Mouse (Mus musculus) liver, embryonic 15.5 days (tissue): ENCODE data around the gene Col9a3. TPM values are rescaled to one million over a fixed set of nuclear protein-coding genes. Genes with fewer than 3 reads are reported as not detected.
A peak's percentile ranks its signal among the peaks of the same experiment; 100 is the strongest.

ENCODE experiments used
- ATAC-seq: fragments of 200-750 bp; cut with Nextera tagmentation; 2 replicates; pipeline ENCODE4 v1.8.0; 2017; ENCODE audit warnings: moderate number of reproducible peaks, mild to moderate bottlenecking, moderate library complexity; ENCODE audit not compliant: insufficient read depth
- H3K27ac ChIP-seq: fragments of 300-500 bp; sonication (generic); replicated peaks from 2 replicates; pipeline ENCODE4 v1.5.1; 2015; ENCODE audit warnings: mild to moderate bottlenecking, inconsistent platforms
- H3K27me3 ChIP-seq: fragments of 300-500 bp; sonication (generic); 2 replicates; pipeline ENCODE4 v1.6.1; 2015; ENCODE audit warnings: mild to moderate bottlenecking, inconsistent platforms
- H3K36me3 ChIP-seq: fragments of 300-500 bp; sonication (generic); replicated peaks from 2 replicates; pipeline ENCODE4 v1.6.1; 2015; ENCODE audit warnings: moderate library complexity, mild to moderate bottlenecking, inconsistent platforms
- H3K4me1 ChIP-seq: fragments of 300-500 bp; sonication (generic); replicated peaks from 2 replicates; pipeline ENCODE4 v1.6.1; 2015; ENCODE audit warnings: inconsistent platforms
- H3K4me2 ChIP-seq: fragments of 300-500 bp; sonication (generic); 2 replicates; pipeline ENCODE4 v1.6.1; 2015; ENCODE audit warnings: moderate library complexity, mild to moderate bottlenecking, inconsistent platforms
- H3K4me3 ChIP-seq: fragments of 300-500 bp; sonication (generic); replicated peaks from 2 replicates; pipeline ENCODE4 v1.5.1; 2015; ENCODE audit warnings: mild to moderate bottlenecking, inconsistent platforms
- H3K9ac ChIP-seq: fragments of 300-500 bp; sonication (generic); 2 replicates; pipeline ENCODE4 v1.6.1; 2015; ENCODE audit warnings: moderate library complexity, mild to moderate bottlenecking, inconsistent platforms
- H3K9me3 ChIP-seq: fragments of 300-500 bp; sonication (generic); replicated peaks from 2 replicates; pipeline ENCODE4 v1.6.1; 2016; ENCODE audit warnings: inconsistent platforms
- WGBS: fragments of 180-500 bp; shearing (Covaris S2); methylation state at CpG from one replicate; pipeline ENCODE4 v1.1.7; 2015; ENCODE audit warnings: mixed read lengths; ENCODE audit not compliant: insufficient replicate concordance; 5-methylcytosine and 5-hydroxymethylcytosine counted together
- polyA plus RNA-seq: library from polyadenylated mRNA; unstranded; fragments of >200 nt; fragmentation: Nextera tagmentation; extraction: Ambion mirVana; gene quantifications from 2 replicates; pipeline ENCODE4 v1.2.1, GENCODE M21; 2015

Gene Col9a3
- polyA plus RNA-seq, 1 experiment from 2014 or later = 3.5 TPM

- no peak overlapping the region for H3K9ac ChIP-seq
- peak; percentile 42 for ATAC-seq
- no peak overlapping the region for H3K27ac ChIP-seq
- H3K4me1 ChIP-seq = no peaks in the 10 kb centered on the region
- H3K4me3 ChIP-seq = peak overlapping the region; percentile 22
- H3K4me2 ChIP-seq = peak overlapping the region; percentile 45
- no peaks in the 10 kb centered on the region for H3K36me3 ChIP-seq
- peaks cover 10% of the 10 kb centered on the region for H3K9me3 ChIP-seq
- H3K27me3 ChIP-seq = peaks cover 65% of the 10 kb centered on the region
- 4% methylated on average over 111 of the region's 112 CpGs for WGBS
These were observed 44.3 kb downstream of the Col9a3 start for GRCm38 (mm10) chr2:180641576-180642554.

DNA sequence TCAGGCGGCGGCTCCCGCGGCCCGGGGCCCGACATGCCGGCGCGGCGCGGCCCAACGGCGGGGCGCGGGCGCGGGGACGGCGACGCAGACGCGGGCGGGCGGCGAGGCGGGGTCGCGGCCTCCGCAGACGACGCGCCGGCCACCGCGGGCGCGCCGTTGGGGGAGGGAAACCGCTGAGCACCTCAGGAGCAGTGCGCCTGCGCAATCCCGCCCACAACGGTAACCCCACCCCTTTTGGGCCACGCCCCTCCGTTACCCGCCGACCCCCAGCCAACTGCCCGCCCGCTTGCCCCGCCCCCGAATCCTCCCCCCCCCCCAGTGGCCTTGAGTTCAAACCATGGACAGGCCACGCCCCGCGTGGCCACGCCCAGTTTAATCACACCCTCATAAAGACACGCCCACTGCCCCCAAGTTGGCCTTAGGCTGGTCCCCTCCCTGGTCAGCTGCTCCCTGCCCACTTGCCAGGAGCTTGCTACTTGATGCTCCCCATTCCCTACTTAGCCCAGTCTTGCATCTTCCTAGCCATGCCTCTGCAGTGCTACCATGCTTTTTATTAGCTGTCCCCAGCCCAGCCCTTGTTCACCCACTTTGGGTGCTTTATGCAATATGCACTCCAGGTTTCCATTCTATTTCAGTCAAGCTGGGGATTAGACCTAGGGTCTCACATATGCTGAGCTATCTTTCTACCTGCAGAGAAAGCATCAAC, 45.1 kb downstream of the Col9a3 start, which contains the start of gene Tcfl5:
TSS of gene Tcfl5 (minus strand) at position 154 of the 706 bp plus-strand sequence.
- Histone ChIP-seq H3K4me2 (peak within 1 kb of the TSS; percentile 45), H3K9ac (no peak within 1 kb of the TSS), H3K4me3 (peak within 1 kb of the TSS; percentile 22), H3K4me1 (no peaks in the 10 kb centered on the region), H3K27me3 (peaks cover 66% of the 10 kb centered on the region), H3K9me3 (peaks cover 10% of the 10 kb centered on the region), H3K36me3 (no peaks in the 10 kb centered on the region), H3K27ac (no peak within 1 kb of the TSS)
- 5% methylated on average over 38 of the region's 56 CpGs for WGBS
- no peak for ATAC-seq

- H3K36me3 ChIP-seq = no peaks in the 10 kb centered on the region
- ATAC-seq = no peak
- H3K27me3 ChIP-seq = peaks cover 64% of the 10 kb centered on the region
- H3K4me1 ChIP-seq = no peaks in the 10 kb centered on the region
- H3K27ac ChIP-seq = no peak overlapping the region
- no peak overlapping the region for H3K4me2 ChIP-seq
- H3K9ac ChIP-seq = no peak overlapping the region
- H3K4me3 ChIP-seq = no peak overlapping the region
- peaks cover 10% of the 10 kb centered on the region for H3K9me3 ChIP-seq
These were observed 46.0 kb downstream of the Col9a3 start for GRCm38 (mm10) chr2:180643626-180644025.

DNA sequence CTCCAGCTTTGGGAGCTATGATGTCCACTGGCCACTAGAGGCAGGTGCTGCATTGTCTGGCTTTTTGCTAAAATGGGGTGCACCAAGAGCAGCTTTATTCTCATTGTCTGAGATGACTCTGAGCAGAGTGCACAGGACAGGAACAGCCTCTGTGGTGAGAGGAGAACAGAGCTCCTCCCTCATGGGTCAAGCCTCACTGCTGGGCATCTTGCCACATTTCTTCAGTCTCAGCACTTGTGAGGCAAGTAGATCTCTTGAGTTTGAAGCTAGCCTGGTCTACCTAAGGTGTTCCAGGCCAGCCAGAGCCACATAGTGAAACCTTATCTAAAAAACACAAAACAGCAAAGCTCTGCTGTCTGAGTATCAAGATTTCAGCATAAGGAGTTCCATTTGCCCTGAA, 49.3 kb downstream of the Col9a3 start:
- Histone ChIP-seq H3K4me2 (no peak overlapping the region), H3K4me1 (no peaks in the 10 kb centered on the region), H3K36me3 (no peaks in the 10 kb centered on the region), H3K9me3 (peaks cover 10% of the 10 kb centered on the region), H3K4me3 (no peak overlapping the region), H3K9ac (no peak overlapping the region), H3K27ac (no peak overlapping the region), H3K27me3 (peaks cover 37% of the 10 kb centered on the region)
- no peak for ATAC-seq

- Histone ChIP-seq H3K4me3 (no peak overlapping the region), H3K9ac (no peak overlapping the region), H3K36me3 (no peaks in the 10 kb centered on the region), H3K27ac (no peak overlapping the region), H3K4me2 (no peak overlapping the region), H3K9me3 (no peaks in the 10 kb centered on the region), H3K4me1 (no peaks in the 10 kb centered on the region), H3K27me3 (peaks cover 3% of the 10 kb centered on the region; the same call in 1 of the 2 replicates)
- WGBS = 59% methylated on average over 7 of the region's 7 CpGs
- ATAC-seq = no peak
These were observed 57.1 kb downstream of the Col9a3 start for GRCm38 (mm10) chr2:180654666-180655065.

- Histone ChIP-seq H3K36me3 (no peaks in the 10 kb centered on the region), H3K4me1 (no peaks in the 10 kb centered on the region)
These were observed 57.6 kb downstream of the Col9a3 start for GRCm38 (mm10) chr2:180655150-180655549.

GRCm38 (mm10) chr2:180657394-180658013, 59.9 kb downstream of the Col9a3 start:
- Histone ChIP-seq H3K9ac (no peak overlapping the region), H3K4me2 (no peak overlapping the region), H3K9me3 (no peaks in the 10 kb centered on the region), H3K4me3 (no peak overlapping the region), H3K27ac (no peak overlapping the region), H3K36me3 (peaks cover 21% of the 10 kb centered on the region), H3K4me1 (no peaks in the 10 kb centered on the region), H3K27me3 (peaks cover 3% of the 10 kb centered on the region; the same call in 1 of the 2 replicates)
- WGBS = 71% methylated on average over 4 of the region's 4 CpGs
- peak; percentile 41; the same call in 1 of the 2 replicates for ATAC-seq

More at GRCm38 (mm10) chr2:180655150-180655549, 57.6 kb downstream of the Col9a3 start:
- Histone ChIP-seq H3K4me3 (no peak overlapping the region), H3K27me3 (peaks cover 3% of the 10 kb centered on the region; the same call in 1 of the 2 replicates), H3K9ac (no peak overlapping the region), H3K9me3 (no peaks in the 10 kb centered on the region), H3K4me2 (no peak overlapping the region), H3K27ac (no peak overlapping the region)
- ATAC-seq = no peak
- 61% methylated on average over 6 of the region's 6 CpGs for whole genome bisulfite sequencing

- 78% methylated on average over 5 of the region's 5 CpGs for WGBS
- H3K36me3 ChIP-seq = peaks cover 23% of the 10 kb centered on the region
- no peak overlapping the region for H3K27ac ChIP-seq
- H3K9me3 ChIP-seq = no peaks in the 10 kb centered on the region
- peaks cover 3% of the 10 kb centered on the region; the same call in 1 of the 2 replicates for H3K27me3 ChIP-seq
- H3K4me3 ChIP-seq = no peak overlapping the region
- H3K9ac ChIP-seq = no peak overlapping the region
- H3K4me2 ChIP-seq = no peak overlapping the region
- no peak for ATAC-seq
- H3K4me1 ChIP-seq = no peaks in the 10 kb centered on the region
These were observed 60.8 kb downstream of the Col9a3 start for GRCm38 (mm10) chr2:180658381-180658780.

DNA sequence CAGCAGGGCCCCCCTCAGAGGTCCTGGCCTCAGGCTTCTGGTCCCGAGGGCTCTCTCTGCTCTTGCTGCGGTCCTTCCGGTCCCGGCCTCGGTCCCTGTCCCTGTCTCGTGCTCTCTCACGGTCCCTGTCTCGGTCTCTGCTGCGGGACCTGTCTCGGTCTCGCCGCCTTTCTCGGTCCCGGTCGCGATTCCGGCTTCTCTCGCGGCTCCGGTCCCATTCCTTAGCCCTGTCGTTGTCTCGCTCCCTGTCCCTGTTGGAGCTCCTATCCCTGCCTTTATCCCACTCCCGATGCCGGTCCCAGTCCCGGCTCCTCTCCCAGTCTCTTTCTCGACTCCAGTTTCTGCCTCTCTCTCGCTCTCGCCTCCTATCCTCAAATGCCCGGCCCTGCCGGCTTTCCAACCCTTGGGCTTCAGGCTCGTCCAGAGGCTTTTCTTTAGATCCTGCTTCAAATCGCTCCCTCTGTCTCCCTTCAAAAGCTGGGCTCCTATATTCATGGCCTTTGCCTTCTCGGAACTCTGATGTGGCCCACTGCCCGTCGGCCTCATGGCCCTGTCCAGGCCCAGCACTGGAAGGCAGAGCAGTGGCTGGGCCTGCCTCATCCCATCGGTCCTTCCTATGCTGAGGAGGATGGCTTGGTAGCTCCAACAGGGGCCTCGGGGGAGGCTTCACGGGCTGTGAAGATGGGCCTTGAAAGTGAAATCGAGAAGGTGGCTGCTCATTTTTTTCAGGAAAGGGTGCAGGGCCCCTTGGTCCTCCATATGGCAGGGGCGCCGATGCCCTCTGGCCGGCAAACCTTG, 62.0 kb downstream of the Col9a3 start:
- no peak overlapping the region for H3K27ac ChIP-seq
- H3K9ac ChIP-seq = no peak overlapping the region
- no peaks in the 10 kb centered on the region for H3K9me3 ChIP-seq
- peaks cover 29% of the 10 kb centered on the region for H3K36me3 ChIP-seq
- ATAC-seq = no peak; the same call in 1 of the 2 replicates
- no peak overlapping the region; the same call in 1 of the 2 replicates for H3K4me2 ChIP-seq
- no peaks in the 10 kb centered on the region for H3K4me1 ChIP-seq
- 54% methylated on average over 42 of the region's 42 CpGs for WGBS
- H3K4me3 ChIP-seq = no peak overlapping the region
- peaks cover 2% of the 10 kb centered on the region; the same call in 1 of the 2 replicates for H3K27me3 ChIP-seq

- no peak overlapping the region for H3K4me3 ChIP-seq
- H3K9me3 ChIP-seq = no peaks in the 10 kb centered on the region
- peaks cover 1% of the 10 kb centered on the region; the same call in 1 of the 2 replicates for H3K4me1 ChIP-seq
- no peak for ATAC-seq
- H3K4me2 ChIP-seq = no peak overlapping the region
- H3K9ac ChIP-seq = no peak overlapping the region
- no peak overlapping the region for H3K27ac ChIP-seq
- no peaks in the 10 kb centered on the region for H3K27me3 ChIP-seq
- 84% methylated on average over 5 of the region's 5 CpGs for WGBS
- H3K36me3 ChIP-seq = peaks cover 38% of the 10 kb centered on the region
These were observed 62.9 kb downstream of the Col9a3 start for GRCm38 (mm10) chr2:180660521-180660920.
